Mouse (Mus musculus): ENCODE measurements at regions not wholly inside any gene's neighbourhood (a gene's known extent, or its start where the extent isn't known, plus 50 kb on each side); places are given as distances from the start of the nearest gene placed in this dataset.
"Not testable (repeated sequence)": the region's sequence is repeated elsewhere in the genome, so short reads cannot be mapped to it uniquely, and the experiment has no call there.

GRCm38 (mm10) chr10:38704762-38705130 is 116.8 kb downstream of the Rfpl4b start:
- not testable (repeated sequence) for H3K4me3 ChIP-seq (replicated peaks); ATAC-seq (ENCODE audit: low FRiP score); H3K27me3 ChIP-seq; H3K36me3 ChIP-seq (replicated peaks); H3K9me3 ChIP-seq; H3K27ac ChIP-seq; H3K4me2 ChIP-seq; H3K9ac ChIP-seq; H3K4me1 ChIP-seq
- WGBS = 84% methylated on average over 1 of the region's 1 CpGs

GRCm38 (mm10) chr10:38703954-38704761 is 117.4 kb downstream of the Rfpl4b start:
- Histone ChIP-seq H3K4me2 (no peak overlapping the region), H3K4me3 (replicated peaks) (no peak overlapping the region), H3K9ac (no peak overlapping the region), H3K27ac (no peak overlapping the region), H3K27me3 (no peaks in the 10 kb centered on the region), H3K4me1 (no peaks in the 10 kb centered on the region), H3K9me3 (no peaks in the 10 kb centered on the region), H3K36me3 (replicated peaks) (no peaks in the 10 kb centered on the region)
- ATAC-seq (ENCODE audit: low FRiP score) = no peak
- WGBS = 80% methylated on average over 4 of the region's 4 CpGs

GRCm38 (mm10) chr10:38677453-38677852 is 144.1 kb downstream of the Rfpl4b start:
- Histone ChIP-seq H3K4me1 (no peaks in the 10 kb centered on the region), H3K9ac (no peak overlapping the region), H3K27ac (no peak overlapping the region), H3K4me2 (no peak overlapping the region), H3K4me3 (replicated peaks) (no peak overlapping the region), H3K9me3 (0 out of 2 replicates have a peak, but pooled peaks cover 2% of the 10 kb centered on the region), H3K27me3 (no peaks in the 10 kb centered on the region), H3K36me3 (replicated peaks) (no peaks in the 10 kb centered on the region)
- WGBS = 91% methylated on average over 2 of the region's 2 CpGs
- ATAC-seq (ENCODE audit: low FRiP score) = no peak

GRCm38 (mm10) chr10:38668610-38669009 is 153.0 kb downstream of the Rfpl4b start:
- no peak for ATAC-seq (ENCODE audit: low FRiP score)
- no peaks in the 10 kb centered on the region for H3K9me3 ChIP-seq
- H3K9ac ChIP-seq = no peak overlapping the region

GRCm38 (mm10) chr10:38667841-38668240 is 153.7 kb downstream of the Rfpl4b start:
- Histone ChIP-seq H3K4me1 (no peaks in the 10 kb centered on the region), H3K9ac (no peak overlapping the region), H3K36me3 (replicated peaks) (no peaks in the 10 kb centered on the region), H3K27me3 (no peaks in the 10 kb centered on the region), H3K4me2 (no peak overlapping the region), H3K4me3 (replicated peaks) (no peak overlapping the region), H3K9me3 (no peaks in the 10 kb centered on the region), H3K27ac (no peak overlapping the region)
- no peak for ATAC-seq (ENCODE audit: low FRiP score)

More at GRCm38 (mm10) chr10:38668610-38669009, 153.0 kb downstream of the Rfpl4b start:
- Histone ChIP-seq H3K36me3 (replicated peaks) (no peaks in the 10 kb centered on the region), H3K4me1 (no peaks in the 10 kb centered on the region), H3K4me3 (replicated peaks) (no peak overlapping the region), H3K27me3 (no peaks in the 10 kb centered on the region), H3K4me2 (no peak overlapping the region), H3K27ac (no peak overlapping the region)

GRCm38 (mm10) chr10:38635695-38636094 is 185.9 kb downstream of the Rfpl4b start:
- no peaks in the 10 kb centered on the region for H3K27me3 ChIP-seq
- H3K4me3 ChIP-seq (replicated peaks) = no peak overlapping the region
- WGBS = 83% methylated on average over 1 of the region's 1 CpGs
- H3K9me3 ChIP-seq = no peaks in the 10 kb centered on the region
- no peak overlapping the region for H3K27ac ChIP-seq
- H3K9ac ChIP-seq = no peak overlapping the region
- H3K4me1 ChIP-seq = no peaks in the 10 kb centered on the region
- no peaks in the 10 kb centered on the region for H3K36me3 ChIP-seq (replicated peaks)
- no peak for ATAC-seq (ENCODE audit: low FRiP score)
- H3K4me2 ChIP-seq = no peak overlapping the region

- WGBS = 74% methylated on average over 4 of the region's 4 CpGs
These were observed 191.6 kb downstream of the Rfpl4b start for GRCm38 (mm10) chr10:38629907-38630505.

GRCm38 (mm10) chr10:38623399-38623798 is 198.2 kb downstream of the Rfpl4b start:
- WGBS = 95% methylated on average over 1 of the region's 1 CpGs
- Histone ChIP-seq H3K4me3 (replicated peaks) (no peak overlapping the region), H3K36me3 (replicated peaks) (no peaks in the 10 kb centered on the region), H3K27me3 (no peaks in the 10 kb centered on the region), H3K4me1 (no peaks in the 10 kb centered on the region), H3K27ac (no peak overlapping the region), H3K9me3 (no peaks in the 10 kb centered on the region), H3K9ac (no peak overlapping the region), H3K4me2 (no peak overlapping the region)
- no peak for ATAC-seq (ENCODE audit: low FRiP score)

More at GRCm38 (mm10) chr10:38629907-38630505, 191.6 kb downstream of the Rfpl4b start:
- Histone ChIP-seq H3K4me3 (replicated peaks) (no peak overlapping the region), H3K9ac (no peak overlapping the region), H3K4me1 (no peaks in the 10 kb centered on the region), H3K27me3 (no peaks in the 10 kb centered on the region), H3K27ac (no peak overlapping the region), H3K9me3 (no peaks in the 10 kb centered on the region), H3K4me2 (no peak overlapping the region), H3K36me3 (replicated peaks) (no peaks in the 10 kb centered on the region)
- ATAC-seq (ENCODE audit: low FRiP score) = no peak

- Histone ChIP-seq H3K36me3 (replicated peaks) (no peaks in the 10 kb centered on the region), H3K4me2 (no peak overlapping the region), H3K27me3 (no peaks in the 10 kb centered on the region), H3K4me1 (no peaks in the 10 kb centered on the region), H3K9ac (no peak overlapping the region), H3K9me3 (no peaks in the 10 kb centered on the region), H3K27ac (no peak overlapping the region), H3K4me3 (replicated peaks) (no peak overlapping the region)
- ATAC-seq (ENCODE audit: low FRiP score) = no peak
- WGBS = 70% methylated on average over 5 of the region's 5 CpGs
These were observed 211.7 kb downstream of the Rfpl4b start for GRCm38 (mm10) chr10:38609606-38610510.

GRCm38 (mm10) chr10:38586061-38586460 is 235.5 kb downstream of the Rfpl4b start:
- WGBS = 88% methylated on average over 2 of the region's 2 CpGs
- Histone ChIP-seq H3K27ac (no peak overlapping the region), H3K9ac (no peak overlapping the region)

GRCm38 (mm10) chr10:38575726-38576125 is 245.9 kb downstream of the Rfpl4b start:
- WGBS = 77% methylated on average over 1 of the region's 1 CpGs
- H3K4me2 ChIP-seq = no peak overlapping the region
- H3K9ac ChIP-seq = no peak overlapping the region
- no peaks in the 10 kb centered on the region for H3K36me3 ChIP-seq (replicated peaks)
- H3K27me3 ChIP-seq = no peaks in the 10 kb centered on the region
- no peaks in the 10 kb centered on the region for H3K4me1 ChIP-seq
- no peaks in the 10 kb centered on the region for H3K9me3 ChIP-seq
- no peak for ATAC-seq (ENCODE audit: low FRiP score)
- H3K27ac ChIP-seq = no peak overlapping the region
- no peak overlapping the region for H3K4me3 ChIP-seq (replicated peaks)

More at GRCm38 (mm10) chr10:38586061-38586460, 235.5 kb downstream of the Rfpl4b start:
- no peak for ATAC-seq (ENCODE audit: low FRiP score)
- no peaks in the 10 kb centered on the region for H3K9me3 ChIP-seq
- no peaks in the 10 kb centered on the region for H3K36me3 ChIP-seq (replicated peaks)
- H3K4me3 ChIP-seq (replicated peaks) = no peak overlapping the region
- H3K27me3 ChIP-seq = no peaks in the 10 kb centered on the region
- no peak overlapping the region for H3K4me2 ChIP-seq
- no peaks in the 10 kb centered on the region for H3K4me1 ChIP-seq

GRCm38 (mm10) chr10:38573728-38574127 is 247.9 kb downstream of the Rfpl4b start:
- no peak overlapping the region for H3K4me2 ChIP-seq
- 78% methylated on average over 1 of the region's 1 CpGs for WGBS

More at GRCm38 (mm10) chr10:38573728-38574127, 247.9 kb downstream of the Rfpl4b start:
- H3K27ac ChIP-seq = no peak overlapping the region
- no peaks in the 10 kb centered on the region for H3K4me1 ChIP-seq
- H3K27me3 ChIP-seq = no peaks in the 10 kb centered on the region
- H3K36me3 ChIP-seq (replicated peaks) = no peaks in the 10 kb centered on the region
- H3K9me3 ChIP-seq = no peaks in the 10 kb centered on the region
- H3K4me3 ChIP-seq (replicated peaks) = no peak overlapping the region
- no peak overlapping the region for H3K9ac ChIP-seq
- no peak for ATAC-seq (ENCODE audit: low FRiP score)
